Mouse (Mus musculus): ENCODE data around the gene Slc37a1.

The Slc37a1 gene

DNA sequence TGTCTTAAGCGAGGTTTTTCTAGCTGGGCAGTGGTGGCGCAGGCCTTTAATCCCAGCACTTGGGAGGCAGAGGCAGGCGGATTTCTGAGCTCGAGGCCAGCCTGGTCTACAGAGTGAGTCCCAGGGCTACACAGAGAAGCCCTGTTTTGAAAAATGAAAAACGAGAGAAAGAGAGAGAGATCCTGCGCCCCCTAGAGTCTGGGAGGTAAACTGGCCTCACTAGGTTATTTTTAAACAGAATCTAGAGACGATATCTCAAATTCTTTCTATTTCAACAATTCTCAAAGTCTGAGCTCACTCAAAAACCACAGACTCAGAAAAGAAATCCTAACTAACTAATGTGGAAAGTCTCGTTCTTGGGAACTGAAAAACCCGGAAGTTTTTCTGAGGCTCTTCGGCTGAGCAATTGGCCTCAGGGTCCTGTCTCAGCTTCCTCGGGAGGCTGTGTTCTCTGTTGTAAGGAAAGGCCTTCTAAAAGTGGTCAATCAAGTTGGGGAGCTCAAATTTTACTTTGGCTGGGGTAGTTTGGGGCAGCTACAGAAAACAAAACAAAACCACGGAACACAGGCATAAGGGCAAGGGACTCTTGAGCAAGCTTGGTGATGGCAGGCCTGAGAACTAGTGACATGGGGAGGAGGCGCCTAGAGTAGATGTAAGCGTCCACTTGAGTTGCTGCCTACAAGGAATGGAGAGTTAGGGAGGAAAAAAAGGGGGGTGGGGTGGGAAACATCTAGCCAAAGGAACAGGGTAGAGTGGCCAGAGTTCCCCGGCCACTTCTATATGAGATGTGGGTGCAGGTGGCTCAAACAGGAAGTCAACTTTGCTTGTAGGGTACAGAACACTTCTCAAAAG lies 8.0 kb downstream of the Slc37a1 start:
- in situ Hi-C loops (cut with MboI, MseI), result no loop called here

DNA sequence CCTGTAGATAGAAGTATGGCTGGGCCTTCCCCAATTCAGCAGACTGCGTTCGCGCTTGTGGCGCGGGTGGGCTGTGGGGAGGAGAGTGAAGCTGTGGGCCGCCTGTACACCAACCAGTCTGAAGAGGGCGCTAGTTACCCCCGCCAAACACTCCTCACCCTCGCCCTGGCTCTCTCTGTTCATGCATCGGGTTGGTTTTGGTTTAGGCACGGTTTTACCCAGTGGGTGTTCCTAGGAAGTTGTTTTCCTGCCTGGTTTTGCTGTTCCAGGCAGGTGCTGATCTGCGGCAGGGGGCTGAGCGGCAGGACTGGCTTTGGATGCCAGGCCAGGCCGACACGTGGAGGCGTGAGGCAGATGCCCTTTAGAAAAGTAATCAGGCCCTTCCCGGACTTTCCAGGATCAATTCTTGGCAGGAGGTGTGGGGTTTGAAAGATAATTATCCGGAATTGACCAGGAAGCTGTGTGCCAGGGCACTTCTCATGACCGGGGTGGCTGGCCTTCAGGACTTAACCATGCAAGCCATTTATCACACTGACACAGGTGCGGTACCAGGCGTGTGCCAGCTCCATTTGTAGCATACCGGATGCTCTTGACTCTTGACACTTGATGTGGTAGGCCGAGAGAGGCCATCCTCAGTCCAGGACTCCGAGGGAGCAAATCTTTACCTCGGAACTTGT lies 8.8 kb downstream of the Slc37a1 start:
- in situ Hi-C loops (cut with MboI, MseI), result no loop called here

GRCm38 (mm10) chr17:31295892-31296781 lies 9.5 kb downstream of the Slc37a1 start:
- in situ Hi-C loops (cut with MboI, MseI), result no loop called here

- in situ Hi-C loops (cut with MboI, MseI), result no loop called here
Observed at GRCm38 (mm10) chr17:31297521-31297939, 10.9 kb downstream of the Slc37a1 start.

DNA sequence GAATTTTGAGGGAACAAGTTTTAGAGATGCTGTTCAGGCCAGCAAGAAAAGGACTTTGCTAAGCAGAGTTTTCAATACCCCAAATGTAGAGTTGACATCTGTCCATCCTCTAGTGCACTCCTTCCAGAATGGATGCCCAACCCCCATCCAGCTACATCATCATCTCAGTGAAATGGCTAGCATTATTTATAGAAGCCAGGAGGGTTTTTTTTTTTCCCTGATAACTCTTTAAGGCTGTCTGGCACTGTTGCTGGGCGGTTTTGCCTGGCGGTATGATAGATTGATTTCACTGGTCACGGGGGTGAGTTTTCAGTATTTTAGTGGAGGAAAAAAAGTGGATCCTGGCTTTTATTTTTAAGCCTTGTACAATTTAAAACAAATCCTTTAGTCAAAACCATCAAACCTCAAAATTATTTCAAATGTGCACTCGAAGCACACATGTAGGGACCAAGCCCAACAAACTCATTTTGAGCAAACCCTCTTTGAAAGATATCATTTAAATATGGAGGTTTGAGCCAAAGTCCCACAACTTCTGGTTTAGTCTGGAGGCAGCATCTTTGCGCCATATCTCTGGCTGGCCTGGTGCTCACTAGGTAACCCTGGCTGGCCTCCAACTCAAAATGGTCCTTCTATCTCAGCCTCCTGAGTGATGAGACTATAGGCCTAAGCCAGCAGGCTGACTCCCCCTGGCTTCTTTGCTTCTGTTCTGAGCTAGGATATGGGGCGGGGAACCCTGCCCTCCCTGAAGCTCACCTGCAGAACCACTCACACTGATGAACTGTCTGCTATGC lies 12.0 kb downstream of the Slc37a1 start:
- in situ Hi-C loops (cut with MboI, MseI), result no loop called here

GRCm38 (mm10) chr17:31299981-31300380 lies 13.4 kb downstream of the Slc37a1 start:
- in situ Hi-C loops (cut with MboI, MseI), result no loop called here

DNA sequence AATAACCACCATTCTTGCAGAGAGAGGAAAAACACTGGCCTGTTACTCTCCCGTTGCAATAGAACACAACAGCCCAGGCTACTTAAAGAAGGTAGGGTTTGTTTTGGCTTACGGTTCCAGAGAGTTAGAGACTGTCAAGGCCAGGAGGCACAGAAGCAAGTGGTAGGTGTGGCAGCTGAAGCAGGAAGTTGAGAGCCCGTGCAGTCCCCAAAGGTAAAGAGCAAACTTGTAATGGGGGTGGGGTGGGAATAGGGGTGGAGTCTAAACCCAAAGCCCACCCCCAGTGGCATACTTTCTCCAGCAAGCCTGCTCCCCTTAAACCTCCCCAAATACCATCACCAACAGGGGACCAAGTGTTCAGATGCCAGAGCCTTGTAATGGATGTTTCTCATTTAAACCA lies 14.1 kb downstream of the Slc37a1 start:
- in situ Hi-C loops (cut with MboI, MseI), result no loop called here

- in situ Hi-C loops (cut with MboI, MseI), result no loop called here
Observed at GRCm38 (mm10) chr17:31303401-31303800, 16.8 kb downstream of the Slc37a1 start.

DNA sequence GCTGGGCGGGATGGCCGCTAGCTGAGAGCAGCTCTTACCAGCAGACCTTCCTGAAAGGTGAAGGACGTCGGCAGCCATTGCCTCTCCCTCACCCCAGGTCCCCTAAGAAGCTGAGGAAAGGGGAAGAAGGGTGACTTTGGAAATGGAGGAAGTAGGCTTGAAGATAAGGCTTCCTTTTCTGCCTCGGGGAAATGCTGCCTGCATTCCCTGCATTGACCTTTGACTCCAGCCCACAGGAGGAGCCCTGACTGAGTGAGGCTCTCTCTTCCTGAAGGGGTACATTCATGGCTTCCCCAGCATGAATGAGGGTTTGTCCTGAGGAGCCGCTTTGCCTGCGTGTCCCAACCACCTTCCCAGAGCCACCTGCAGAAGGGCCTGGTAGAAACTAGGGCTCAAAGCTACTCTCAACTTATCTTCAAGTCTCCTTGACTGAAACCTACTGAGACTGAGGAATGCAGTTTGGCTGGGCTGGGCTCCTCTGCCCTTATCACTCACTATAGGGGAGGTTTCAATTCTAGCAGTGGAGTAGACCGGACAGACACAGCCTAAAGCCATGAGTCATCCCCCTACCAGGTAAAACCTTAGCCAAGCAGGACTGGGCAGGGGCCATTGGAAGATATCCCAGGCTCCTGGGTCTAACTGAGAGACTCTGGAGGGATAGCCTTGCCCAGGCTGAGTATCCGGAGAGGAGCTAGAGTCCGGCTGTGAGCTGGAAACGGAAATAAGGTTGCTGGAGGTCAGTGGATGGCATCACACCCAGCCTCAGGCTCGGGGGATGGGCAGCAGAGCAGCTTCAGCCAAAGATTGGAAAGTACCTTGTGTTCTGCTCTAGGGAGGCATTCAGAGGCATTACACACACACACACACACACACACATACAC lies 18.5 kb downstream of the Slc37a1 start:
- in situ Hi-C loops (cut with MboI, MseI), result loop anchor here (5.0 kb wide), 1 partner anchor 58 kb away; no protein-coding TSS in a partner anchor

DNA sequence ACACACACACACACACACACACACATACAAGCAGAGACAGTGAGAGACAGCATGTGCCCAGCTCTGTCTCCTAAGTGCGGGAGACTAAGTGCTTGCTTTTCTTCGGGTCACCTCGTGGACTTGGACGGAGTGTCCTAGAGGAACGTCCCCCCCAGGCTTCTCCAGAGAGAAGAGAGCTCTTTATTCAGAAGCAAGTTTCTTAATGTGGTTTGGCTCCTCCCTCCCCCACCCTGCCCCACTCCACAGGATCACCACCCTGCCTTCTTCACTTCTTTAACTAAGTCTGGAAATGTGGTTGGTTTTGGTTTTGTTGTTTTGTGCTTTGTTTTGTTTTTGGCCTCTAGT lies 19.2 kb downstream of the Slc37a1 start:
- in situ Hi-C loops (cut with MboI, MseI), result loop anchor here (5.0 kb wide), 1 partner anchor 58 kb away; no protein-coding TSS in a partner anchor

DNA sequence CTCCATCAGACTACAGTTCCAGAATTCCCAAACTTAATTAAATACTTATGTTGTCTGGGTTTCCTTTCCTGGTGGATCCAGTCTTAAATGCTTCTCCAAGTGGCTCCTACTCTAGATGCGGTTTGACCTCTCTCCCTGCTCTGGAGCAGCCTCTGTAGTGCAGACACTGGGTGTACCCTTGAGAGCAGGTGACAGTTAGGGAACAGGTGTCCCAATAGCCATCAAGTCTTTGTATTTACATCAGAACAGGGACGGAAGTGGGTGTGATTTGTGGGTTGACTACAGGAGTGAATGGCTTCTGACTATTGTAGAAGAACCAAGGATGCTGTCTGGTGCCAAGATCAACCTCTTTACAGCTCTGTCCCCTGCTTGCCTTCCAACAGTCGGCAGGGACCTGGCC lies 21.2 kb downstream of the Slc37a1 start:
- in situ Hi-C loops (cut with MboI, MseI), result loop anchor here (5.0 kb wide), 1 partner anchor 60 kb away; no protein-coding TSS in a partner anchor

- in situ Hi-C loops (cut with MboI, MseI), result loop anchor here (5.0 kb wide), 1 partner anchor 61 kb away; no protein-coding TSS in a partner anchor
Observed at GRCm38 (mm10) chr17:31308291-31308816, 21.8 kb downstream of the Slc37a1 start.

GRCm38 (mm10) chr17:31309281-31309793 lies 22.7 kb downstream of the Slc37a1 start:
- in situ Hi-C loops (cut with MboI, MseI), result loop anchor here (5.0 kb wide), 1 partner anchor 62 kb away; no protein-coding TSS in a partner anchor

DNA sequence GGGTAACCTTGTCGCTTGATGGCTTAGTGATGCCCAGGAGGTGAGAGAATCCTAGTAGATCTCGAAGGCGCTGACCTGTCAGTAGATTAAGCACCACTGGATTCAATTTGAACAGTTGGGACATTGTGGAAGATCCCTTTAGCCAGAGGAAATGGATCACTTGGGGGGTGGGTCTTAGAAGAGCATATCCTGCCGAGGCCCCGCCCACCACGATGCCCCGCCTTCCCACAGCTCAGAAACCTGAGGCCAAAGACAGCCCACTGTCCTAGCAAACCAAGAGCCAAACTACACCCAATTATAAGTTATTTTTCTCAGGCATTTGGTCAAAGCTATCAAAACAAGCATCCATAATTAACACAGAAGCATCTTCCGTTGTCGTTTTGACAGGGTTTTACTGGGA lies 24.5 kb downstream of the Slc37a1 start:
- in situ Hi-C loops (cut with MboI, MseI), result no loop called here

DNA sequence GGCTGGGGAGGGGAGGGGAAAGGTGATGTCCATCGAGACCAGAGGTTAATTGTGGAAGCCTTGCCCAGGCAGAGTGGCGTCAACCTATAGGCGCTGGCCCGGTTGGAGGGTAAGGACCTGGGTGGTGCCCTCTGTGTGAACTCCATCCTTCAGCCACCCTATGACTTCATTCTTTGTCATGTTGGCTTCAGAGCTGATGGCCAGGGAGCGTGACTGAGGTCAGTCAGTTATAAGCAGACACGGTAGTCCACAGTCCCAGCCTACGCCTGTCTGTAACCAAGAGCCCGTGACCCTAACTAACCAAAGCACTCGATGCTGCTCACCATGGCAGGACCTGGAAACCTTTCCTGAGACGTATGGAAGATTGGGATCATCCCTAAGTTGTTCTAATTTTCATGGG lies 26.1 kb downstream of the Slc37a1 start:
- in situ Hi-C loops (cut with MboI, MseI), result no loop called here

GRCm38 (mm10) chr17:31315046-31315792 lies 28.6 kb downstream of the Slc37a1 start:
- in situ Hi-C loops (cut with MboI, MseI), result no loop called here

DNA sequence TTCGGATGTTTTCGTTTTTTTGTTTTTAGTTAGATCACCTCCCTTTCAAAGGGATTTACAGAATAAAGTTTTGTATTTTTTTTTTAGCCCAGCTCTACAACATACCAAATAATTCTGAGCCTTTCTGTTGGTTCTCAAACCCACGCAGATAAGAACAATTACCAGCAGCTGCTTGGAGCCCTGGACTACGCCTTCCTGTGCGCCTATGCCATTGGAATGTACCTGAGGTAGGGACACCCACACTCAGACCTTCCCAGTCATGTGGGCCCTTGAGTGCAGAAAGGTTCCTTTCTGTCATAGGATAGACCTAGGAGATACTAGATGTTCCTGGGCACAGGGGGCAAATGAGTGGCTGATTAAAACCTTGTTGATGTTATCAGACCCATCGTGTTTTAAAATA lies 29.4 kb downstream of the Slc37a1 start:
- in situ Hi-C loops (cut with MboI, MseI), result no loop called here

GRCm38 (mm10) chr17:31316998-31317397 lies 30.4 kb downstream of the Slc37a1 start:
- in situ Hi-C loops (cut with MboI, MseI), result no loop called here

Data from regulatory T cell (primary cell).